Mouse (Mus musculus) CD8-positive naive resting alpha-beta T cell, adult 57 days (primary cell): ENCODE results near the gene Apol11b. TPM values are rescaled to one million over a fixed set of nuclear protein-coding genes. Genes with fewer than 3 reads are reported as not detected.

Source experiments
- total RNA-seq: library from RNA; stranded (reverse); gene quantifications from one replicate; pipeline ENCODE4 v1.2.4, GENCODE M21; 2023

Apol11b gene
- 8.4 TPM for total RNA-seq

GRCm38 (mm10) chr15:77643176-77643575 is at the start of gene Apol11b:
Gene Apol11b, minus strand, starts transcription at chr15:77643286.

GRCm38 (mm10) chr15:77598958-77599357 is 44.1 kb downstream of the Apol11b start, which contains the start of gene Gm36245:
Gene Gm36245, plus strand, starts transcription at chr15:77599258.

GRCm38 (mm10) chr15:77595961-77596360 is 47.1 kb downstream of the Apol11b start, which contains the start of gene Apol10b:
Gene Apol10b, minus strand, starts transcription at chr15:77596125.

Other genes with a start within 250 kb of the Apol11b start
- gene Apol7a, start 244.2 kb downstream of the Apol11b start, total RNA-seq, result not detected
- gene Apol9a, start 232.2 kb downstream of the Apol11b start, total RNA-seq, result 1.1 TPM
- gene Apol7b, start 195.8 kb downstream of the Apol11b start, total RNA-seq, result 2.5 TPM
- gene Apol10a, start 166.2 kb downstream of the Apol11b start, total RNA-seq, result not detected
- 2.7 TPM for gene Apol11a, start 135.0 kb downstream of the Apol11b start, total RNA-seq
- gene Apol7c, start 110.0 kb downstream of the Apol11b start, total RNA-seq, result 1.5 TPM
- gene 1700025B11Rik, start 81.4 kb downstream of the Apol11b start, total RNA-seq, result not detected
- 1.3 TPM for gene Apol10b, start 47.2 kb downstream of the Apol11b start, total RNA-seq
- gene Gm36245, start 44.0 kb downstream of the Apol11b start, total RNA-seq, result not detected
- 87.3 TPM for gene Apol7e, start 55.6 kb upstream of the Apol11b start, total RNA-seq
- gene Apol9b, start 85.8 kb upstream of the Apol11b start, total RNA-seq, result 4.7 TPM
- 13.4 TPM for gene Apol8, start 113.7 kb upstream of the Apol11b start, total RNA-seq
- gene Myh9, start 198.9 kb upstream of the Apol11b start, total RNA-seq, result 1,257 TPM